Mouse (Mus musculus) heart, postnatal 0 days (tissue): ENCODE measurements at regions not wholly inside any gene's neighbourhood (a gene's known extent, or its start where the extent isn't known, plus 50 kb on each side); places are given as distances from the start of the nearest gene placed in this dataset.

ENCODE experiments used
- CTCF ChIP-seq: IDR thresholded peaks from 2 replicates; pipeline ENCODE4 v1.5.1; 2016; ENCODE audit warnings: antibody characterized with exemption, control low read depth, low read depth
- EP300 ChIP-seq: IDR thresholded peaks from 2 replicates; pipeline ENCODE4 v1.6.1; 2016; ENCODE audit warnings: antibody characterized with exemption, low read depth

DNA sequence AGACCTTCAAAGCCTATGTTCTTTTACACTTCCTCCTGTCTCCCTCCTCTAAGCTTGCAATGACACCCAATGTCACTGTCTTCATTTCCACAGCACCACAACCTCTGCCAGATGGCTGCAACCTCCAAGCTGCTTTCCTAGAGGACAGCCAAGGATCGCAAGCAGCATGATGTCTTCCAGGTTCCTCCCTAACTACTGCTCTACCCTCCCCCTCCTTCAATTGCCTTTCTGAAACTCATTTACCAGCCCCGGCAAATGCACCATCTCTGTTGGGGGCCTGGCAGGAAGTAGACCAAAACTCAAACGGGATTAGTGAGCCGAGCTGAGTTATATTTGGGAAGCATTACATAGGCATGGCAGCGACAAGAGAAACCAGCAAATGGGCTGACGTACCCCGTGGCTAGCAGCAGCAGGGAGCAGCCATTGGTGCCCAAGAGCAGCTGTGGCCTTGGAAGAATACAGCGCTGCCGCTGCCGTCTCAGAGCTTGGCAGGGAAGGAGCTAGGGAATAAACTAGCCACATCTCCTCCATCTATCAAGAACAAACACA is 185.6 kb upstream of the Suclg2 start:
- TF ChIP-seq CTCF: no peak
- TF ChIP-seq EP300: no peak
